Mouse (Mus musculus) left cerebral cortex, postnatal 25 days (tissue): Measurements from ENCODE around the gene Zfp599. TPM values are rescaled to one million over a fixed set of nuclear protein-coding genes. Genes with fewer than 3 reads are reported as not detected.
A peak's percentile ranks its signal among the peaks of the same experiment; 100 is the strongest.
"Not testable (repeated sequence)": the region's sequence is repeated elsewhere in the genome, so short reads cannot be mapped to it uniquely, and the experiment has no call there.

Experiments
- DNase-seq, 2 experiments: peaks; one replicate each; pipeline ENCODE4 v3.0.0; 2022; ENCODE audit warnings: low spot score in 2 of 2, mixed read lengths in 1 of 2
- intact Hi-C: fragments of 180-260 bp; cut with DNase I; formaldehyde crosslinking; loops from one replicate; pipeline ENCODE4 v1.15.1; 2025
- total RNA-seq, 2 experiments: library from RNA; stranded (reverse); gene quantifications; 2 replicates each; pipeline ENCODE4 v1.2.3; 2021

The Zfp599 gene
- total RNA-seq = 1 to 10 TPM; 3.4 to 4.2 TPM

DNA sequence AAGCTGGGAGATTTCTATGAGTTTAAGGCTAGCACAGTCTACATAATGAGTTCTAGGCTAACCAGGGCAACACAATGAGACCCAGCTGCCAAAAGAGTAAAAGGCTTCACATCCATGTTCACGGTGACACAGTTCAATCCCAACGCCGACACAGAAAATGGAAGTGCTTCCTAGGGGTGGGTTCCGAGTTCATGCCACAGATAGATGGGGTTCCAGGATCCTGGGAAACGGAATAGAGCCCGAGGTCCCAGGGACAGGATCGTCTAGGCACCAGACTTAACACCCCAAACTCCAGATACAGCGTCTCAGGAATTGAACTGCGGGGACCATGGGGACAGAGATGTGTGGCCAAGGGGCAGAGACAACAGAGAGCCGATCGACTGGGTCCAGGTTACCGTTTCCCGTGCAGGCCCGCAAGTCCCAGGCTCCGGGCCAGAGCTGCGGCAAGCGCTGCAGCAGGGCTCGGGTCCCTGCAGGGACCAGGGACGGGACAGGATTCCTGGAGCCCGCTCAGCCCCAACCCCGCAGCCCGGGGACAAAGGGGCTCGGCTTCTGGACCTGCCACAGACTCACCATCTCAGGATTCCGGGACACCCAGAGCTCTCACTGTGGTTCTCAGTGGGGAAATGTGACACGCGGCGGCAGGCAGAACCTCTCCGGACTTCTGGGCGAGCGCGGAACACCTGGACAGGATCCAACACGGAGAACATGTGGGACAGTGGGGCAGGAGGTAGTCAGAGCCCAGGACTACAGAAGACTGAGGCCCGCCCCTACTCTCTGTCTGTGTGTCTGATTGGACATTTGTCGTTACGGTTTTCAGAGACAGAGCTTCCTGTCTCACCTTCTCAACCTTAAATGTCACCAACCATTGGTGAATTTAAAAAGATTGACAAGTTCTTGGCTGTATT lies at the start of gene Zfp599:
Zfp599 (minus strand) TSS at position 712 of the 908 bp plus-strand sequence.
- intact Hi-C loops = no loop called here

GRCm38 (mm10) chr9:22307920-22308262 lies 48.2 kb upstream of the Zfp599 start:
- intact Hi-C loops = loop anchor here (2.0 kb wide), 1 partner anchor 99 kb away; no protein-coding TSS in a partner anchor
- not testable (repeated sequence) for DNase-seq

More for the DNA sequence above, at the start of gene Zfp599:
- peak; percentile 61 to 83 for DNase-seq

DNA sequence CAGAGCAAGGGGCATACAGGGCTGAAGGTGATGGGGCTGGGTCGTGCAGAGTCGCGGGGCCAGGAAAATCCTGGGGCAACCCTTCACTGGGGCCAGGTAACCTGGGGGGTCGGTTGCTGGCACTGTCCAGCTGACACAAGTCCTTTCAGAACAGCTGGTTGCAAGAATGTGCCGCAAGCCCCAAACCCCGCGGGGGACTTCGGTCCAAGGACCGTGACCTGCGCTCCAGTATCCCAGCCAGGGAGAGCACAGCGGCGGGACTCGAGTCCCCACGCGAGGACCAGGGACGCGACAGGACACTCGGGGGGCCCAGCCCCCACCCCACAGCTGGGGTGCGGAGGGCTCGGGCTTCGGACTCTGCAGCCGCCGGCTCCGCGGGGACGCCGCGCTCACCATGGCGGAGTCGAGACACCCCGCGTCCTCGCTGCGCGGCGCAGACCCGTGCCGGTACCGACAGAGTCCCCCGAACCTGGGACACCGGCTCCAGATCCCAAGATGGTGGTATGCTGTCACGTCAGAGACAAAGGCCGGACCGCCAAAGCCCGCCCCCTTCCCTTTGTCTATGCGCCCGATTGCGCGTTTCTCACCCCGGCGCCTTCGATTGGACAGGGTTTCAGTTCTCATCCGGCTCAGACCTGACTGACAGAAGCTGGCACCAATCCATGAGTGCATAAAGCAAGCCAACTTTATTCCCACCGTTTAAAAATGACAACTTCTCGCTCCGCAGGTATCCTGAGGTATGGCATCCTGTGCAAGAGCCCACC lies 47.6 kb upstream of the Zfp599 start, which contains the start of gene Zfp810:
Zfp810 (minus strand) TSS at position 493 of the 764 bp plus-strand sequence.
- peak; percentile 94 to 98 for DNase-seq
- intact Hi-C loops = loop anchor here (2.0 kb wide), 1 partner anchor 99 kb away; no protein-coding TSS in a partner anchor

DNA sequence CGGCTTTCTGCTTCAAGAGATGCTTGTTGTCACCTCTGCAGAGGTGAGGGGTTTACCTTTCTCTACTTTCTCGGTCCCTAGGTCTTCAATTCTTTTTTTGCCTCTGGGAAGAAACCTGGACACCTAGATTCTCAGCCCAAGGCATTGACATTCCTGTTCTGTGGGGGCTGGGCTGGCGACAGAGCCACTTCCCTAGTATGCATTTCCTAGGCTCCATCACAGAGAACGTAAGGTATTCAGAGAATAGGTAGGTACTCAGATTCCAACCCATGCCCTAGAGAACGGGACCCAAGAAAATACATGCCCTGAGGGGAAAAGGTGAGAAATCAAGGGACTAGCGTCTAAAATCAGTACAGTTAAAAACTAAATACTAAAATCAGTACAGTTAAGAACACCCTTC lies 47.0 kb upstream of the Zfp599 start:
- intact Hi-C loops = loop anchor here (2.0 kb wide), 1 partner anchor 100 kb away; no protein-coding TSS in a partner anchor
- DNase-seq = peak; percentile 7 to 10

DNA sequence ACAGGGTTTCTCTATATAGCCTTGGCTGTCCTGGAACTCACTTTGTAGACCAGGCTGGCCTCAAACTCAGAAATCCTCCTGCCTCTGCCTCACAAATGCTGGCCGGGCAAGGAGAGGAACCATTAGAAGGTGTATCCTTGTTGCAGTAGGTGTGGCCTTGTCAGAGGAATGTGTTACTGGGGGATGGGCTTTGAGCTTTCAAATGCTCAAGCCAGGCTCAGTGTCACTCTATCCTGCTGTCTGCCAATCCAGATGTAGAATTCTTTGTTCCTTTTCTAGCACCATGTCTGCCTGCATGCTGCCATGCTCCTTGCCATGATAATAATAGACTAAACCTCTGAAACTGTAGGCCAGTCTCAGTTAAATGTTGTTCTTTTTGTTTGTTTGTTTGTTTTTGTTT lies 42.5 kb upstream of the Zfp599 start:
- intact Hi-C loops = no loop called here
- DNase-seq = no peak

- DNase-seq = no peak
- intact Hi-C loops = no loop called here
These were observed 19.0 kb upstream of the Zfp599 start for GRCm38 (mm10) chr9:22278733-22279132.

DNA sequence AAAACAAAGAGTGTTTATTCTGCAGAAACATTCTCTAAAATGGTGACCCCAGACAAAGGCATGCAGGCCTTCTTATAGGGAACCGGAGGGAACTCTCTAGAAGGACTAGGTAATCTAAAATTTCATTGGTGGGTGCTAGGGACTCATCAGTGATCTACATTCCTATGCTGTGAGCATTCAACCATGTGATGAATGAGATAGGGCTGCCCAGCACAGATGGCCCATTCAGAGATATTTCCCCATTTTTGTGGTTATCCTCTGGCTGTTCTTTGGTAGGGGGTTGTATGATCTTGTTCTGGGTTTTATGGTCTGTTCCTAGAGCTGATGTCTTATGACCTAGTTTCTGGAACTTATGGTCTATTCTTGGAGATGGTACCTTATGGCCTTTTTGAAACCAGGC lies 9.2 kb upstream of the Zfp599 start:
- intact Hi-C loops = no loop called here
- no peak for DNase-seq

DNA sequence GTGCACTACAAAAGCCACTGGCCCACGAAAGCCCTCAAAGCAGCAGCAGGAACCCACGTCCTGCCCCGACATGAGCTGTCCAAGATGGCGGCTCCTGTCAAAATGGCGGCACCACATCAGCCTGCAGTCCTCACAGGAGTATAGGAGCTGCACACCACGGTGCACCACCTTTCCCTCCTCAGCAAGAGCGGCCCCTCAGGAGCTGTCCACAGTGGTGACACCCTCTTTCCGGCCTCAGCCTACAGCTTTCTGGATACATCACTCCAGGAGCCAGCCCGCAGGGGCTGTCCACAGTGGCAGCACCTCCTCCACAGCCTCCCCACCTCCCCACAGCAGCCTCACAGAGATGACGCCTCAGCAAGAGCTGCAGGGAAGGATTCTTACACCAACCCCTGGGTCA lies 2.9 kb upstream of the Zfp599 start:
- intact Hi-C loops = no loop called here
- DNase-seq = no peak

GRCm38 (mm10) chr9:22261594-22261993 lies 1.9 kb upstream of the Zfp599 start:
- no peak for DNase-seq
- intact Hi-C loops = no loop called here

DNA sequence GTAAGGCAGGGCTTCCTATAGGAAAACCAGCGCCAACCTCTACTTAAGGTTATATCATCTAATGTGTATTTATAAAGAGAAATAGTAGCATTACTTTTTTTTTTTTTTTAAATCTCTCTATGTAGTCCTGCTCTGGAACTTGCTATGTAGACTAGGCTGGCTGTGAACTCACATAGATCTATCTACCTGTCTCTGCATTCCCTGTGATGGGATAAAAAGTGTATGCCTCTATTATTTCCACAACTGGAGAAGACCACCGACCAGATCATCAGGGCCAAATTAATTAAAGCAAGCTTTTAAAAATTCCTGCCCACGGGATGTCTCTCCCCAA lies 362 bp upstream of the Zfp599 start:
- no peak for DNase-seq
- intact Hi-C loops = no loop called here

- intact Hi-C loops = no loop called here
- no peak for DNase-seq
These were observed 911 bp downstream of the Zfp599 start for GRCm38 (mm10) chr9:22258784-22259183.

GRCm38 (mm10) chr9:22256579-22256978 lies 3.1 kb downstream of the Zfp599 start:
- DNase-seq = no peak
- intact Hi-C loops = no loop called here

GRCm38 (mm10) chr9:22244242-22244641 lies 15.5 kb downstream of the Zfp599 start:
- intact Hi-C loops = no loop called here
- DNase-seq = no peak

GRCm38 (mm10) chr9:22240001-22240400 lies 19.7 kb downstream of the Zfp599 start:
- no peak for DNase-seq
- intact Hi-C loops = no loop called here

DNA sequence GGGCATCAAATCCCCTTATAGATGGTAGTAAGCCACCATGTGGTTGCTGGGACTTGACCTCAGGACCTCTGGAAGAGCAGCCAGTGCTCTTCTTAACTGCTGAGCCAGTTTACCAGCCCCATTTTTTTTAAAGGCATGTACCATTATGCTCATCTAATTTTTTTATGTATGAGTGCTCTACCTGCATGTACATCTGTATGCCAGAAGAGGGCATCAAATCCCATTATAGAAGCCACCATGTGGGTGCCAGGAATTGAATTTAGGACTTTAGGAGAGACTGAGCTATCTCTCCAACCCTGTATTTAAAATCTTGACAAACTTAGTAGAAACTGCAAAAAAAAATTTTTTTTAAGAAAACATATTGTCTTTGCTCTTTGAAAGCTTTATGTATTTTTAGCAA lies 29.1 kb downstream of the Zfp599 start:
- peak in 1 of 2 experiments; percentile 13 for DNase-seq
- intact Hi-C loops = no loop called here

- no peak for DNase-seq
- intact Hi-C loops = no loop called here
These were observed 29.6 kb downstream of the Zfp599 start for GRCm38 (mm10) chr9:22230061-22230460.

- DNase-seq = no peak
- intact Hi-C loops = loop anchor here (5.0 kb wide), 1 partner anchor 158 kb away; the partner anchor contains the start of gene Anln
These were observed 30.2 kb downstream of the Zfp599 start for GRCm38 (mm10) chr9:22229386-22230026.

- no peak for DNase-seq
- intact Hi-C loops = loop anchor here (5.0 kb wide), 1 partner anchor 160 kb away; the partner anchor contains the start of gene Anln
These were observed 32.8 kb downstream of the Zfp599 start for GRCm38 (mm10) chr9:22226846-22227245.

GRCm38 (mm10) chr9:22226389-22226673 lies 33.4 kb downstream of the Zfp599 start:
- not testable (repeated sequence) for DNase-seq
- intact Hi-C loops = loop anchor here (5.0 kb wide), 1 partner anchor 161 kb away; the partner anchor contains the start of gene Anln
